Mouse (Mus musculus) adrenal gland, postnatal 36 days (tissue): ENCODE results near the gene Sos2. TPM values are rescaled to one million over a fixed set of nuclear protein-coding genes. Genes with fewer than 3 reads are reported as not detected.
"Not testable (repeated sequence)": the region's sequence is repeated elsewhere in the genome, so short reads cannot be mapped to it uniquely, and the experiment has no call there.

Source experiments
- DNase-seq, 2 experiments: peaks; one replicate each; pipeline ENCODE4 v3.0.0; 2021; ENCODE audit warnings: mixed read lengths in 1 of 2
- total RNA-seq, 2 experiments: library from RNA; stranded (reverse); gene quantifications; 2 replicates each; pipeline ENCODE4 v1.2.3; 2021

The Sos2 gene
- total RNA-seq, 2 experiments from 2014 or later: 41.7 to 46.9 TPM

DNA sequence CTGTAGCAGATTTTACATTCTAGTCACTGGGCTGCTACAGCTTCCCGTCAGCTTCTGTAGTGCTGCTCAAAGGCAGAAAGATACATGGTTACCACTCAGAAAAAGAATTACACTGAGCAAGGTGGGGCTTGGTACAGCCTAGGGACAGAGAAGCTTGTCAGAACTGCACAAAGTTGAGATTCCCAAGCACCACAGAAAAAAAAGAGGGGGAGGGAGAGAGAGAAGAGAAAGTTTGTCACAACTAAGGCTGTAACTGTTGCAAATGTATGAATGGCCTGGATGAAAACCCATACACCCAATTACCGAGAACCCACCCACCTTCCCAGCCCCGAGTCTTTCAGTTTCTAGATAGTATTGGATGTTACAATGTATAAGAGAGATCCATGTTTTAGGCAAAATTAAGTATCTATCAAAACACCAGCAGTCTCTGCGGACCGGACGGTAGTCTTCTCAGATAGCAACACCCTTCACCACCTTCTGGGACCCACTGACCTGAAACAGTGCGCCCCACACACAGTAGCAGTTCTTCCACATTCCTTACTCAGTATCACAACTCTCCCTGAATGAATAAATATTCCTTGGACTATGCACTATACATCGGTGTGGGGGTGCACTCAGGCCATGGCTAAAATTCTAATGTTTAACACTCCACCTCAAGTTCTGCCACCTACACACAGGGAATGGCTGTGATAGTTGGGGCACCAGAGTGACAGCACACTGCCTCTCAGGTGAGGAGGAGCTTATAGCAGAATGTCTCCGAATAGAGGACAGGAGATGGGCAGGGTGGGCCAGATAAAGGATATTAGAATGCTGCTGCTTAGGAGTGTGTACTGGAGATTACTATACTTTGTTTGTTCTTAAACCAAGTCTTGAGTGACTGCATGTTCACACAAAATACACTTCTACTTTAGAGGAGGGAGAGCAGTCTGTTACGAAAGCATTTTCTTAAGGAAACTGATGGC, 6.8 kb downstream of the Sos2 start:
- DNase-seq: no peak

- DNase-seq: no peak
These were observed 7.5 kb downstream of the Sos2 start for GRCm38 (mm10) chr12:69674176-69674575.

GRCm38 (mm10) chr12:69666721-69667120, 14.9 kb downstream of the Sos2 start:
- no peak for DNase-seq

GRCm38 (mm10) chr12:69661658-69662057, 20.0 kb downstream of the Sos2 start:
- no peak for DNase-seq

- DNase-seq: not testable (repeated sequence)
These were observed 27.7 kb downstream of the Sos2 start for GRCm38 (mm10) chr12:69653973-69654372.

GRCm38 (mm10) chr12:69649511-69649910, 32.1 kb downstream of the Sos2 start:
- no peak for DNase-seq

DNA sequence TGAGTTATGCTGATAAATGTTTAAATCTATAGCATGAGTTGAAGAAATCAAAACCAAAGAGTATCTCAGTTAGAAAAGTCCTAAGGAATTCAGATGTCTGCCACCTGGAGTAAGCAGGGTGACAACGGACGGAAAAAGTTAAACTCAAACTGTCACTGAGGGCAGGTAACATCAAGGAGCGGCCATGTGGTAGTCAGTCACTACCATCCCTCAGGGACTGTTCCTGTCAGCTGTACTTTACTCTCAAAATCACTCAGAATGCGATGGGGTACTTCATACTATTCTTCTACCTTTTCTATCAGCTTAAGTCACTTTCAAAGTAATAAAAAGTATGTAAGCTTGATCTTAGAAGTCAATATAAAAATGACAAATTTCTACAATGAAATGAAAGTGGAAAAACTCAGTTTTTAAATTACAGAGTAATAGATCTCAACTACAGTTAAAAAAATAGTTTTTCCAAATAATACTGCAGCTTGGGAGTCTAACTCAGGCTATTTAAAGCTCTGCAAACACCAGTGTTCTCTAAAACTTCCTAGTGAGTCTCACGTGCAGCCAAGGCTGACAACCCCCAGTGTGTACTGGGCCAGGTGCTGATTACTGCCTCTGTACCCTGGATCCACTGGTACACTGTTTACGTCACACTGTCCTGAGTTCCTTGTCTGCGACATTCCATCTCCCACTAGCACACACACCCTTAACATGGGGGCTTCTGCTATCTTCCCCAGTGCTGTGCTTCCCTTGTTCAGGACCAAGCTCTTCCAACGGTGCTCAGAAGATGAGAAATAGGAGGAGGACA, 35.6 kb downstream of the Sos2 start:
- DNase-seq: no peak

DNA sequence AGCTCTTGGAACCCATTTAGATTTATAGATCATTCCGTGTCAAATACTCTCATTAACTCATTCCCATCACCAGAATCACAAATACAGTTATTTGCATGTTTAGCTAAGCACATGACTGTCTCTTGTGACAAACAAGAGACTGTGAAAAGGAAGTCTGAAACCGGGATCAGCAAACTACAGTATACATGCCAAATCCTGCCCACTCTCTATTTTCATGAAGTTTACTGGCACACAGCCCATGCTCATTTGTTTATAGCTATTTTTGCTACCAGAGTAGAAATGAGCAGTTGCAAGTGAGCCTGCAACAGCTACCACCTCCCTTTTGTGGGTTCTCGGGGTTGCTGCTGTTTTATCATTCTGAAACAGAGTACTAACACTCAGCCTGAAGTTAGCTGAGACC, 36.8 kb downstream of the Sos2 start:
- DNase-seq: no peak

- no peak for DNase-seq
These were observed 38.8 kb downstream of the Sos2 start for GRCm38 (mm10) chr12:69642877-69643276.

GRCm38 (mm10) chr12:69634761-69635160, 46.9 kb downstream of the Sos2 start:
- DNase-seq: peak in 1 of 2 experiments; percentile 35

DNA sequence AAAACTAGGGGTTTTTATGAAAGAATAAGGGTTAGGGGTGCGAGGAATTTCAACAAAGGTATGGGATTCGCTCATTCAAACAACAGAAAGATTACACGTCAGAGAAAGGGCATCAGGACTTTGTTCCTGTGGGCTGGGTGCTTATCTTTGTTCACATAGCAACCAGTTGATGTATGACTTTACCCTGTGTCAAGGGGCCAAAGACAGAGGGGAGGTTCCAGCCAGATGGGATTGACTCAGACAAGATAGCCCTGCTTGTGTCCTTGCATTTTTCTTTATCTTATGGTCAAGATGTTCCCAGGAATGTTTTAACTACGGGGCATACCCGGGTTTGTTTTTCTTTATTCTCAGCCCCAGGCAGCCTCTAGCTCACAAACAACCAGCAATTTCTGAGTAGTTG, 63.1 kb downstream of the Sos2 start:
- peak; percentile 15 to 48 for DNase-seq

DNA sequence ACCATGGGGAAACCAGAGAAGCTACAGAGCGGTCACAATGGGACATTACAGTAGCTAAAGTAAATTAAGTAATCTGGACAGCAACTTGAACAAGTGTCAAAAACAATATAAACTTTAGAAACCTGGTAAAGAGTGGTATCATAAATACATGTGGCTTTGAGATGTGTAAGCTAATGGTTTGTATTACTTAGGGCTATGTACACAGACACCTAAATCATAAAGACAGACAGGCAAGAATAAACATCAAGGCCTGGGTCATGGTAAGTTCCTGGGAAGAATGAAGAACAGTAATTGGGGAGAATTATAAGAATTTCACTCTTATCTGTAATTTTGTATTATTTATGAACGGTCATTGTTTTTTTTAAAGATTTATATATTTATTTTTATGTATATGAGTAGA, 77.3 kb downstream of the Sos2 start:
- no peak for DNase-seq

DNA sequence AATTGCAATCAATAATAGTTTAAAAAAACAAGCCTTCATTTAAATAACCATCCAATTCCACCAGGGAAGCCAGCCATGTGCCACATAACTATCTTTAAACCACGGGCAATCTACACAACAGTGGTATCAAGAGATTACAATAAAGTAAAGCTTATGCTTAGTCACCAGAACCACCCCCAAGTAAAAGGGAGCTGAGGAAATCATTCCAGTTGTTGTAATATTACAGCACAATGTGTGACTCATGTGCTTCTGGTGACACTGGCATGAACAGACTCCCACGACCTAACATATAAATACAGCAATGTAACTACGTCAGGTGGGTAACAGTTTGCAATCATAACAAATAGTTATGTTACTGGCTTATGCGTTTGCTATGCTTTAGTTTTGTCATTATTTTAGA, 84.2 kb downstream of the Sos2 start:
- DNase-seq: no peak

- no peak for DNase-seq
These were observed 88.5 kb downstream of the Sos2 start for GRCm38 (mm10) chr12:69593130-69593529.

- no peak for DNase-seq
These were observed 98.4 kb downstream of the Sos2 start for GRCm38 (mm10) chr12:69583270-69583629.

DNA sequence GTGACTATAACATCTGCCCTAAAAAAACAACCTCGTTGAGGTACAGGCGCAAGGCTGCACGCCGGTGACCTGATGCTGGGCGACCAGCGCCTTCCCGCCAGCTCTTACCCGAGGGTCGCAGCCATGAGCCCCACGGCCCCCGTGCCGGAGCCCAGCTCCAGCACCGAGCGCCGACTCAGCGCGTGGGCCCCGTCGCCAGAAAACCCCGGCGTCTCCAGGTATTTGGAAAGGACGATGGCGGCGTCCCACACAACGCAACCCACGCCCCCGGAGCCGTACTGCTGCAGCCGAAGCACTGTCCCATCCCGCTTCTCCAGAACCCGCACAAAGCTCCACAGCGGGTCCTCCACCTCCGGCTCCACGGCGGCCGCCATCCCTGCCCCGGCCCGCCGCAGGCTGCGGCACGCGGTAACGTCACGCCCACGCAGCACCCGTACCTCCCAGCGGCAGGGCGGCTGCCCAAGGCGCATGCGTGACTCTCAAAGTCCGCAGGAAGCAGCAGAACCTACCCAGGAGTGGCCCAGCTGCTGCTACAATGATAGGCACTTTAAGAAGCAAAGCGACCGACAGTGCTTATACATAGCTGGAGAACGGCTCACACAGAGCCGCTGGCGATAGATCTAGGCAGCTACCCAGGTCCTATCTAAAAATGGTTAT, 98.9 kb downstream of the Sos2 start, which contains the start of gene Vcpkmt:
Vcpkmt (minus strand) TSS at position 416 of the 657 bp plus-strand sequence.
- DNase-seq: peak; percentile 92 to 94

GRCm38 (mm10) chr12:69582216-69582612, 99.4 kb downstream of the Sos2 start:
- no peak for DNase-seq

- DNase-seq: no peak
These were observed 102.0 kb downstream of the Sos2 start for GRCm38 (mm10) chr12:69579623-69580022.

DNA sequence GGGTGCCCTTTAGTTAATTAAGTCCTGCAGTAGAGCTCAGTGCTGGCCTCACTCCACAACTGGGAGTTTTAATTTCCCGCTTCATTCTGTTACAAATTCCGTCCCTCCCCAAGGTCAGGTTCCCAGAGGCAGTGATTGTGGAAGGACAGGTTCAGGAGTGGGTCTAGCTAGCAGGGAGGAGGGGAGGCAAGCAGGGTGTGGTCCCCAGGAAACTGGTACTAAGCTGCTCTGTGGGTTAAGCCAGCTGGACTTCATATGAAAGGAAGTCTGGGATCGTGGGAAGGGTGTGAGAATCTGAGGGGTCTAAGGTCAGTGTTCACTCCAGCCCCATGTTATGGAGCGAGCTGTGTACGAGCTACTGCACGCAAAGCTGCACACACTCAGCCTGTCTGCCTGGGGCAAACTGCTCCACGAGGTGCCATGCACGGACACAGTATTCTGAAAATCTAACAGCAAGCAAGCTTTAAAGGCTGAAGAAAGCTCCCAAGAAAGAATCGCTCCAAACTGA, 105.5 kb downstream of the Sos2 start:
- no peak for DNase-seq

GRCm38 (mm10) chr12:69573916-69574881, 107.5 kb downstream of the Sos2 start:
- peak; percentile 63 to 83 for DNase-seq

DNA sequence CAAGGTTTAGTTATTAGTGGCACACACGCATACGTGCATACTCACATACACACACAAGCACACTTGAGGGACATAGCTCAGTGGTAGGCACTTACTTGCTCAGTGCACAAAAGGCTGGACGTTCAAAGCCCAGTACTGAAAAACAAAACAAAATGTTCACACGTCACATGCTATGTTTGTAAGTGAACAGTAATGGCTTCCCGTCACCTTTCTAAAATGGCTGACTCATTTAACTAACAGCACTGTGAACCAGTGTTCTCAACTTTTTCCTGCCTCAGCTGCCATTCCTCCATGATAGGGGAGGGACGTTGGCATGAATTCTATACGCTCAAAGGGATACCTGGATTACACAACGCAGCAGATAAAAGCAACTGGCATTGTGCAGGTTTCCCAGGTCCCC, 108.4 kb downstream of the Sos2 start:
- DNase-seq: no peak
